Mouse (Mus musculus) olfactory bulb, adult 2 months (tissue): Measurements from ENCODE around the gene Zfp853. TPM values are rescaled to one million over a fixed set of nuclear protein-coding genes. Genes with fewer than 3 reads are reported as not detected.

ENCODE experiments used
- H3K27ac ChIP-seq: fragments of 200-500 bp; 2 replicates; pipeline ENCODE4 v1.5.1; 2012; ENCODE audit warnings: low read depth, low read length; ENCODE audit not compliant: insufficient read depth
- H3K4me1 ChIP-seq: fragments of 200-500 bp; 2 replicates; pipeline ENCODE4 v1.6.1; 2012; ENCODE audit warnings: low read length; ENCODE audit not compliant: control insufficient read depth, insufficient read depth
- H3K4me3 ChIP-seq: fragments of 200-500 bp; 2 replicates; pipeline ENCODE4 v1.5.1; 2012; ENCODE audit warnings: mild to moderate bottlenecking, low read depth, low read length, moderate library complexity; ENCODE audit not compliant: insufficient read depth
- CTCF ChIP-seq: fragments of 200-500 bp; IDR thresholded peaks from 2 replicates; pipeline ENCODE4 v1.5.1; 2012; ENCODE audit warnings: low read depth, mild to moderate bottlenecking, low read length, moderate library complexity; ENCODE audit not compliant: insufficient read depth
- POLR2A ChIP-seq: fragments of 200-500 bp; IDR thresholded peaks from 2 replicates; pipeline ENCODE4 v1.6.1; 2012; ENCODE audit warnings: mild to moderate bottlenecking, low read depth, low read length, moderate library complexity; ENCODE audit not compliant: insufficient read depth
- WGBS: fragments of 180-500 bp; shearing (Covaris S2); methylation state at CpG from one replicate; pipeline ENCODE4 v1.1.7; 2018; 5-methylcytosine and 5-hydroxymethylcytosine counted together
- polyA plus RNA-seq: library from polyadenylated mRNA; stranded (reverse); fragments of >200 nt; gene quantifications from 2 replicates; pipeline ENCODE4 v1.2.4, GENCODE M21; 2012; ENCODE audit warnings: low replicate concordance; ENCODE audit not compliant: missing spikeins, insufficient read depth, insufficient read length

Gene Zfp853
- polyA plus RNA-seq, 1 experiment: not detected

DNA sequence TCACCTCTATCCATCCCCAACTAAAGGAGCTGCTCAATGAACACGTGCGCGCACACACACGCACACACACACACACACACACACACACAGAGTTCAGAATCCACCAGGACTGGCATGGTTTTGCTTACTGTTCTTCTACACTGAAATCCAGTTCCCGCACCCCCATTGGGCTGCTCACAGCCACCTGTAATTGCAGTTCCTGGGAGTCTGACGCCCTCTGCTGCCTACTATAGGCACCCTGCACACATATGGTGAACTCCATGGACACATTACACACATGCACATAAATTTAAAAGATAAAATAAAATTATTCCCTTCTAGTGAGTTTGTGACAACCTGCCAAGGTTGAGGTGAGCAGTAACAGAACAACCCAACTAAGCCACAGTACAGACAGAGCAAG lies 8.7 kb downstream of the Zfp853 start:
- Histone ChIP-seq H3K27ac (no peak overlapping the region), H3K4me3 (no peak overlapping the region), H3K4me1 (peaks cover 2% of the 10 kb centered on the region; the same call in 1 of the 2 replicates)
- no peak for TF ChIP-seq POLR2A
- no peak for TF ChIP-seq CTCF
- 55% methylated on average over 6 of the region's 6 CpGs for WGBS

DNA sequence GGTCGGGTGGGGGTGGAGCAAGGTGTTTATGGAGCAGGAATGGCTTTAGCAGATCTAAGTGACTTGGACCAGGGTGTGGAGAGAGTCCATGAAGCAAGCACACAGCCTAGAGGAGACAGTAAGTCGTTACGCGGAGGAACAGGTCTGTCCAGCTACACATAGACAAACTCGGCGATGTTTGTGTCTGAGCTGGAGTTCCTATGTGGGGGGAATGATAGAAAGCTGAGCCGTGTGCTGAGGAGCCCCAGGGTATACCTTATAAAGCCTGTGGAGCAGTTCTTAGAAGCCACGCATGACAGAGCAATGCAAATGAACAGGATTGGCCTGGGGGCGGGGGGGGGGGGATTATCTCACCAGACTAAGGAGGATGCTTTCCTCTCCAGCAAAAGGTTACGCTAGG lies 14.2 kb downstream of the Zfp853 start:
- TF ChIP-seq CTCF (no peak), POLR2A (no peak)
- H3K4me3 ChIP-seq: no peak overlapping the region
- WGBS: 48% methylated on average over 10 of the region's 10 CpGs

GRCm38 (mm10) chr5:143275761-143276160 lies 17.7 kb downstream of the Zfp853 start:
- Histone ChIP-seq H3K4me1 (peaks cover 10% of the 10 kb centered on the region), H3K4me3 (no peak overlapping the region), H3K27ac (no peak overlapping the region)
- TF ChIP-seq POLR2A (no peak), CTCF (no peak)
- WGBS: 47% methylated on average over 5 of the region's 5 CpGs

More for the DNA sequence above, 14.2 kb downstream of the Zfp853 start:
- H3K4me1 ChIP-seq: no peaks in the 10 kb centered on the region
- no peak overlapping the region for H3K27ac ChIP-seq

DNA sequence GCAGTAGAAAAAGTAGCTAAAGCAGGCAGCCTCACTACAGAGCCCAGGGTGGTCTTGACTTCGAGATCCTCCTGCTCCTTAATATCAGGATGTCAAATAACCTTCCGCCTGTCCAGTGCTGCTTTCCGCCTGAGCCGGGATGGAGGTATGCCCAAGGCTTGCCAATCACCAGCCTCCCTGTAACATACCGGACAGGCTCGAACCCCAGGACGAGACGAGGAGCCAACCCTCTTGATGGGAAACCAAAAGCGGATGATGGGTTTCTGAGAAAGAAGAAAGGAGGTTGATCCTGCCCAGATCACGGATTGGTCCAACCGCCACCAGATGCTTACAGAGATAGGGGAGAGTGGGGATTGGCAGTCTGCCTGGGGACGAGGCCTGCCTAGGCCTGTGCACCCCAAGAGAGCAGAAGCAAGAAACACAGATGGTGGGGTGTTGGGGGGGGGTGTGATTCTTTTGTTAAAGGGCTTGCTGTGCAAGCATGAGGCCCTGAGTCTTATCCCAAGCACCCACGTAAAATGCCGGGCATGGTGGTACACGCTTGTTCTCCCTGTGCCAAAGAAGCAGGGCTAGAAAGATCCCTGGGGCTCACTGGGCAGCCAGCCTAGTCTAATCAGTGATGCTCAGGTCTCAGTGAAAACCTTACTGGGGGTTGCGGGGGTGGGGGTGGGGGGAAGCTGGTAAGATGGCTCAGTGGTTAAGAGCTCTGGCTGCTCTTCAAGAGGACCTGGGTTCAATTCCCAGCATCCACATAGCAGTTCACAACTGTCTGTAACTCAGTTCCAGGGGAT lies 20.7 kb downstream of the Zfp853 start:
- Histone ChIP-seq H3K4me3 (no peak overlapping the region), H3K4me1 (peaks cover 18% of the 10 kb centered on the region), H3K27ac (no peak overlapping the region)
- WGBS: 84% methylated on average over 16 of the region's 16 CpGs
- TF ChIP-seq CTCF: no peak
- no peak for TF ChIP-seq POLR2A

GRCm38 (mm10) chr5:143272108-143272507 lies 21.3 kb downstream of the Zfp853 start:
- Histone ChIP-seq H3K4me1 (peaks cover 18% of the 10 kb centered on the region), H3K4me3 (no peak overlapping the region), H3K27ac (no peak overlapping the region)
- TF ChIP-seq CTCF (no peak), POLR2A (no peak)
- 78% methylated on average over 3 of the region's 3 CpGs for WGBS

GRCm38 (mm10) chr5:143271642-143272041 lies 21.8 kb downstream of the Zfp853 start:
- Histone ChIP-seq H3K4me3 (no peak overlapping the region), H3K27ac (no peak overlapping the region), H3K4me1 (peaks cover 22% of the 10 kb centered on the region)
- TF ChIP-seq CTCF (no peak), POLR2A (no peak)
- 54% methylated on average over 6 of the region's 6 CpGs for WGBS

DNA sequence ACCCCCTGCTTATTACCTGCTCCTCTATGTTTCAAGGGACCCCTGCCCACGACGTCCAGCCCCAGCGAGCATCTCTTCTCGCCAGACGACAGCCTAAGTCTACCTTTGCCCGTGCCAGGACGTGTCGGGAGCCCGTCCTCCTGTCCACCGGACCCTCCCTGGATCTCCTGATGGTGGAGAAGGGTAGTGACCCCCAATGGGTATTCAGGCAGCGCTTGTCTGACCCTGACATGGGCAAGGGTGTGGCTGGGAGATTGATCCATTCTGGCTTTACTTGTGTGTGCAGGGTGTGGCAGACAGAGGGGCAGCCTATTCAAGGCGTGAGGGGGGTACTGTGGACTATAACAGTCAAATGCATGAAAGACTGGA lies 23.3 kb downstream of the Zfp853 start:
- 3% methylated on average over 12 of the region's 12 CpGs for WGBS
- no peak for TF ChIP-seq CTCF
- TF ChIP-seq POLR2A: no peak
- peak overlapping the region; percentile 30; the same call in 1 of the 2 replicates for H3K27ac ChIP-seq
- peaks cover 25% of the 10 kb centered on the region for H3K4me1 ChIP-seq
- peak overlapping the region; percentile 84 for H3K4me3 ChIP-seq

- WGBS: under 1% methylated on average over 77 of the region's 79 CpGs
- TF ChIP-seq CTCF: no peak
- peak; percentile 95 for TF ChIP-seq POLR2A
- H3K4me3 ChIP-seq: peak within 1 kb of the TSS; percentile 84
- H3K27ac ChIP-seq: peak within 1 kb of the TSS; percentile 65
- H3K4me1 ChIP-seq: peaks cover 30% of the 10 kb centered on the region
These were observed 23.9 kb downstream of the Zfp853 start, which contains the start of gene Zfp316 for GRCm38 (mm10) chr5:143269363-143270150. TSS of gene Zfp316 (minus strand) at chr5:143270022.

- Histone ChIP-seq H3K4me1 (peaks cover 36% of the 10 kb centered on the region), H3K27ac (no peak overlapping the region), H3K4me3 (peak overlapping the region; percentile 84)
- 14% methylated on average over 8 of the region's 8 CpGs for WGBS
- TF ChIP-seq POLR2A: no peak; the same call in 1 of the 2 replicates
- TF ChIP-seq CTCF: no peak
These were observed 24.4 kb downstream of the Zfp853 start for GRCm38 (mm10) chr5:143268985-143269362.
